Mouse (Mus musculus): ENCODE results near the gene Sertm1. TPM values are rescaled to one million over a fixed set of nuclear protein-coding genes. Genes with fewer than 3 reads are reported as not detected.

Gene Sertm1
- total RNA-seq (2021) = under 1 TPM; 0.10 to 0.27 TPM
- long read RNA-seq, experiment 1 = 0 reads
- long read RNA-seq, experiment 2 = 0 reads

DNA sequence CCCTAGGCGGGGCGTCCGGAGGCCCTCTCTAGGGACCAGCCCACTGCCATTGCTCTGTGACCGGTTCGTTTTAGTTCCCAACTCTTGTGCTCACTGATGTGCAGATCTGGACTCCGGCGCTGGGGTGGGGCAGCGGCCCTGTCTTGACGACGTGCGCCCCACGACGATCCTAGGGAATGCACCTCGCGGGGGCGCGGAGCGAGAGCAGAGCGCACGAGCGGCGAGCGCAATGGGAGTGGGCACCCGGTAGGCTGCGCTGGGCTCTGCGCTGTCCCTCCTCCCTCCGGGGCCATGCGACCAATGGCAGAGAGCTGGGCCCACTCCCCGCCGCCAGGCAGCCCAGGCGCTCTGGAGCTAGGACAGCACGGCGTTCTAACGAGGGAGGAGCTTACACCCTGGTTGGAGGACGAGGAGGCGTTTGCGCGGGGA lies at the start of gene Sertm1:
Gene Sertm1, minus strand, starts transcription at position 245 of the 429 bp plus-strand sequence.
- DNase-seq = peak; percentile 3 to 4

DNA sequence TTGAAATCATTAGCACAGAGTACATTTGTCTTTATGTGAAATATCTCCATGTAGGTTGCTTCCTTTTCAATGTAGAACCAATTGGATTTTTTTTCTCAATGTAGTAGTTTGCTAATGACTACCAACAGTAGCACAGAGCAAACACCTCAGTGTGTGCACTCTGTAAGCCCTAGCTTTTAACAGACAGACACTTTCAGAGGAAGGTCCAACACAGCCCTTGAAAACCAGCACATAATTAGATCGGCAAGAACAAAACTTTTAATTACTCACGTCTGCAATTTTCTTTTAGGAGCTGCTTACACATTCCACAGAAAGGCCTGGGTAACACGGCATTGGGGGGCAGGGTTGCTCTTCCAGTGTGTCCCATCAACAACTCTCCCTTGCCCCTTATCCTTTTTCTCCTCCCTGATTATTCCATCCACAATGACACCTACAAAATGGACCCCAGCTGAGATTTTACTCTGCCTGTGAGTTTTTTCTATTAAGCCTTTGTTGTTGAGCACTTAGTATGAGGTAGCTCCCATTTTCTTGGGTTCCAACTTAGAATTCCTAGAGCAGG lies 49.3 kb upstream of the Sertm1 start:
- DNase-seq = no peak

GRCm38 (mm10) chr3:54943067-54943810 lies 27.6 kb upstream of the Sertm1 start:
- peak; percentile 5 to 41 for DNase-seq

DNA sequence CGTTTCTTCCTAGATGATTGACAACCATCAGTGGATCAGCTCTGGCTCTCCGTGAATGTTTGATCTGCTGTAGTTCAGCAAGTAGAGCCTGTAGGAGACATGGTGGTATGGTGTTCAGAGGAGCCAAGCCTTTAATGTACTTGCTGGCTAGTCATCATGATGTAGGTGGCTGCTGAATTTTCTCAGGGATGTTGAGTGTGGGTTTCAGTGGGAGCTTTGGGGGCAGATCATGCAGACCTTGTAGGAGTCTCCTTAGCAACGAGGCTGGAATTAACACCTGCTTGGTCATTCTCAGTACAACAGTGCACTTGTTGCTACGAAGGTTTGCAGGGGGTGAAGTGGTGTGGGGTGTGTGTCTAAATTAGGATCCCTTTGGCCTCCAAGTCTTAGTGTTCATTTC lies 18.8 kb upstream of the Sertm1 start:
- no peak for DNase-seq

- no peak for DNase-seq
Observed at GRCm38 (mm10) chr3:54932599-54932998, 16.9 kb upstream of the Sertm1 start.

DNA sequence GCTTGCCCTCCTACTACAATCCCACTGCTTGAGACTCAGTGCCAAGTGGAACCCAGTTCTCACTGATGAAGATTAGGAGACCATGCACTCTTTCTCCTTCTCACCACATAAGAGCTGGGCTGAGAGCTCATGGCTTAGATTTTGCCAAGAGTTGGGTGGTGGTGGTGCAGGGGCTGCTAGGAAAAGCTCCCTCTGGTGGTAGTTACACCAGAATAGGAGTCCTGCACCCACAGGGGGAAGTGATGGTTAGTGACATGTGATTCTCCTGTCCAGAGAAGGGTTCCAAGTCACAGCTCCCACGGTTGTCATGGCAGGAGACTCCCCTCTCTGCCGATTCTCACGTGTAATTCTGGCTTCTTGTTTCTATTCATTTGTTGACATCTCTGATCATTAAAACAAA lies 4.7 kb upstream of the Sertm1 start:
- DNase-seq = no peak

DNA sequence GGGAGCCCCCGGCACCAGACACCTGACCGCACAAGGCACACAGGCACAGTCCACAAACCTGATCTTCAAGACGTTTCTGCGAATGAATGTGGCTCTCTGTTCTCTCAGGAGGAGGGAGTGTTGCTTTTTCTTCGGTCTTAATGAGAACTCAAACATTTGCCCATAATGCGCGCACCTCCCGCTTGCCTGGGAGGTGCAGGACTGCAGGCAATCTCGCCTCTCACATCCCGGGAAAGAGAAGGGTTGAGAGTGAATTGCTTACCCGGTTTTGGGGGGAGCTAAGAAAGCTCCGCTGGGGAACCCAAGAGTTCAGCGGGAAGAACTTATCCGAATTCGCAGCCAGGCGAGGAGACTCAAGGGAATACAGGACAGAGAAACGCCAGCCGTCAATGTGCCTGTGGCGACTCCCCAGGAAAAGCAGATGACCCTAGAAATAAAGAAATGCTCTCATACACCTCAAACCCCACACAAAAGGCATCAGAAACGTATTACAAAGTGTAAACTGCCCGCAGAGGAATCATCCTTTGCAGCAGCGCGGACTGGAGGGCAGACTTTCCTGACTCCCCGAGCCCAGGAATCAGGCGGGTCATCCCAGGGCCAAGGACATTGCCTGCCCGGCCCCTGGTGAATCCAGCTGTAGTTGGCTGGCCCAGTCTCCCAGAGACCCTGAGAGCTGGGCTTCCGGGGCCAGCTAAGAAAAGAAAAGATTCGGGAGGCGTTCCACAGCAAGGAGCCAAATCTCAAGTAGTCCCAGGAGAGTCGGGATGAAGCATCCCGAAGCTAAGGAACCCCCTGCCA lies 643 bp downstream of the Sertm1 start:
- DNase-seq = no peak

- peak in 1 of 2 experiments; percentile 5 for DNase-seq
Observed at GRCm38 (mm10) chr3:54908878-54909277, 6.8 kb downstream of the Sertm1 start.

DNA sequence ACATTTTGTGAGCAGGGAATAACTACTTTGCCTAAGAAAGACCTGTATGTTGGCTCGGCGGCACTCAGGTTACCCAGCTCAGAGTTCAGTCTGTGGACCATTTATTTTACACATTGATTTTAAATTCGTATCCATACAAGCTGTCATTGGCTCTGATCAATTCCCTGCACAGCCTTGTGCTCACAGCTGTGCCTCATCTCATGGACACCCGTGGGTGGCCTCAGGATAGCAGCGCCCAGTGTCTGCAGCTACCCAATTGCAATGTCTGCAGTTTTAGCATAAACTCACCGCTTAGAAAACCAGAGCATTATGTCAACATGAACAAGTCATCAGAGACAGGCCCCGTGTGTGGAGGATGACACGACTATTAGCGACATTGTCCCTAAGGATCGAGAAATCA lies 17.7 kb downstream of the Sertm1 start:
- no peak for DNase-seq

DNA sequence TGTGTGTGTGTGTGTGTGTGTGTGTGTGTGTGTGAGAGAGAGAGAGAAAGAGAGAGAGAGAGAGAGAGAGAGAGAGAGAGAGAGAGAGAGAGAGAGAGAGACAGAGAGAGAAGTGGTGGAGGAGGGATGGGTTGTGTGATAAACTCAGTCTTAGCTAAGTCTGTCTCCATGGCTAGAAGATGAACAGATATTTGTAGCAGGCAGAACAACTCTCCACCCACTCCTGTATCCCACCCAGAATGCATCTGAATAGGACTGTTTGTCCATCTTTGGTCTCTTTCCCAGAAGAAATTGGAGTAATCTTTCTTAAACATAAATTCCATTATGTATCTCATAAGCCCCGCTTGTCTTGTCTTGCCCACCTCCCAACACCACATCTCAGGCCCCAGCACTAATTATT lies 20.8 kb downstream of the Sertm1 start:
- DNase-seq = no peak

DNA sequence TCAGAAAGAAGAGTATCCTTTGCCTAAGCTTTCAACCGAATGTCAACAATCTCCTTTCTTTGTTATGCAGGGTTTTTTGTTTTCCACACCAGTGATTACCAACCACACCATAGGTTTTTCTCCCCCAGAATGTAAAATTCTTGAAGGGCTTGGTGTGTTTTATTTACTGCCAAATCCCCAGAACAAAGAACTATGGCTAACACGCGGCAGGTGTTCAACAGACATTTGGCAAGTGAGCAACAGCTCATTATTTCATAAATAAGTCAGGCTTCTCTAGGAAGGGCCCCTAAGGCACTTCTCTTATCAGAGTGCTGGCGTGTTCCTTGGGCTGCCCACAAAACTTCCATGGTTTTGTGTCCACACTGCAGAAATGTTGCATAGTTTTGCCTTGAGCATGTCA lies 23.5 kb downstream of the Sertm1 start:
- no peak for DNase-seq

GRCm38 (mm10) chr3:54886501-54886900 lies 29.2 kb downstream of the Sertm1 start:
- DNase-seq = no peak

Other genes starting within 250 kb of the Sertm1 start
- gene Supt20, start 223.1 kb downstream of the Sertm1 start, total RNA-seq (2021) = 10 to 100 TPM; 16.7 to 19.3 TPM
- gene Gm21958, start 201.5 kb downstream of the Sertm1 start, total RNA-seq (2021) = not detected
- gene Exosc8, start 180.5 kb downstream of the Sertm1 start, total RNA-seq (2021) = 10 to 100 TPM; 17.8 to 19.3 TPM
- gene Alg5, start 180.3 kb downstream of the Sertm1 start, total RNA-seq (2021) = 10 to 100 TPM; 10.6 to 11.4 TPM
- 1 to 10 TPM; 1.7 to 1.9 TPM for gene Smad9, start 160.3 kb downstream of the Sertm1 start, total RNA-seq (2021)
- 10 to 100 TPM; 16.6 to 19.1 TPM for gene Rfxap, start 108.1 kb downstream of the Sertm1 start, total RNA-seq (2021)
- gene Ccna1, start 139.6 kb upstream of the Sertm1 start, total RNA-seq (2021) = not detected
- gene Spg20, start 196.2 kb upstream of the Sertm1 start, total RNA-seq (2021) = 10 to 100 TPM; 35.6 to 41.0 TPM
- under 1 TPM in 1 of 2 experiments, not detected in 1; 0.13 TPM for gene Ccdc169, start 221.5 kb upstream of the Sertm1 start, total RNA-seq (2021)